Mouse (Mus musculus) frontal cortex, adult 2 months (tissue): ENCODE results near the gene Lrguk. TPM values are rescaled to one million over a fixed set of nuclear protein-coding genes. Genes with fewer than 3 reads are reported as not detected.

Experiments used
- DNase-seq, 2 experiments: peaks; one replicate each; pipeline ENCODE4 v3.0.0; 2022; ENCODE audit warnings: low spot score in 1 of 2; ENCODE audit errors: extremely low spot score in 1 of 2
- polyA plus RNA-seq: library from polyadenylated mRNA; depleted of rRNA; stranded (reverse); fragments of >200 nt; gene quantifications from 2 replicates; pipeline ENCODE4 v1.2.3, GENCODE M21; 2012; rRNA removed

Gene Lrguk
- polyA plus RNA-seq, 1 experiment: 1.2 TPM

GRCm38 (mm10) chr6:34171748-34172457 is 142.7 kb downstream of the Lrguk start:
- DNase-seq: no peak

GRCm38 (mm10) chr6:34173251-34173650 is 144.0 kb downstream of the Lrguk start:
- DNase-seq: no peak

- no peak for DNase-seq
These were observed 145.5 kb downstream of the Lrguk start for GRCm38 (mm10) chr6:34174715-34175114.

- peak in 1 of 2 experiments; percentile 50 for DNase-seq
These were observed 147.0 kb downstream of the Lrguk start for GRCm38 (mm10) chr6:34176111-34176863.

- peak; percentile 96 to 97 for DNase-seq
These were observed 147.6 kb downstream of the Lrguk start, which contains the start of gene Slc35b4 for GRCm38 (mm10) chr6:34176864-34177247. Gene Slc35b4 (minus strand): TSS chr6:34177111.

- DNase-seq: no peak
These were observed 149.8 kb downstream of the Lrguk start for GRCm38 (mm10) chr6:34179007-34179406.

- DNase-seq: no peak
These were observed 150.7 kb downstream of the Lrguk start for GRCm38 (mm10) chr6:34179911-34180310.

- DNase-seq: no peak
These were observed 152.7 kb downstream of the Lrguk start for GRCm38 (mm10) chr6:34181961-34182360.

- DNase-seq: no peak
These were observed 154.1 kb downstream of the Lrguk start for GRCm38 (mm10) chr6:34183326-34183725.

Other genes starting within 250 kb of the Lrguk start
- gene Slc35b4, start 147.7 kb downstream of the Lrguk start, polyA plus RNA-seq: 47.1 and 52.6 TPM in 2 replicates